ENCODE assay signal across 9 mouse cellular contexts in genomic region chr4:140631276-140631849, GRCm38 (mm10). TPM values are rescaled to one million over a fixed set of nuclear protein-coding genes. Genes with fewer than 3 reads are reported as not detected.
DNase-seq lines count a peak whose midpoint lies in the region; ATAC-seq and TF ChIP-seq lines count a peak whose summit lies in the region.
"Had no signal": no experiment of that assay in that cellular context is flagged by ENCODE, and none has a peak within 500 bp of the region (broad histone marks: within the 10 kb centered on the region; RNA-seq: fewer than 3 reads in every experiment).

No protein-coding gene starts in this region.

- no peaks in the 10 kb centered on the region for H3K27me3 ChIP-seq in lung, postnatal 0 days (replicated peaks; ENCODE audit: insufficient read depth, low read length)
- H3K27me3 ChIP-seq in neural tube, embryonic 15.5 days (replicated peaks) = no peaks in the 10 kb centered on the region

- peak; percentile 57 to 65 for DNase-seq in cerebellum, postnatal 25 days
- no peak for DNase-seq in cerebellum, adult 8-10 months
- no peak for DNase-seq in lung, postnatal 0 days (ENCODE audit: low spot score)
- no peak for DNase-seq in lung, postnatal 10 days
- peak; percentile 71 for DNase-seq in kidney, adult 11 months
- no peak for DNase-seq in left cerebral cortex, postnatal 25 days (ENCODE audit: low spot score in 2 of 2)
- no peak for DNase-seq in urinary bladder, postnatal 14 days (ENCODE audit: low spot score)

- 75% methylated on average over 6 of the region's 6 CpGs for whole genome bisulfite sequencing in lung, postnatal 0 days
- 87% methylated on average over 6 of the region's 6 CpGs for WGBS in neural tube, embryonic 15.5 days

- intact Hi-C loops in left cerebral cortex, postnatal 25 days (cut with DNase I) = no loop called here

- no peak overlapping the region for H3K4me3 ChIP-seq in lung, postnatal 0 days (ENCODE audit: low read depth, low read length)
- H3K4me3 ChIP-seq in neural tube, embryonic 15.5 days (replicated peaks) = no peak overlapping the region

- H3K9me3 ChIP-seq in lung, postnatal 0 days (ENCODE audit: low read length) = no peaks in the 10 kb centered on the region
- H3K9me3 ChIP-seq in neural tube, embryonic 15.5 days (replicated peaks) = no peaks in the 10 kb centered on the region

- H3K36me3 ChIP-seq in lung, postnatal 0 days (ENCODE audit: insufficient read depth, low read length) = no peaks in the 10 kb centered on the region
- no peaks in the 10 kb centered on the region; the same call in 1 of the 2 replicates for H3K36me3 ChIP-seq in neural tube, embryonic 15.5 days

- TF ChIP-seq CTCF in lung, postnatal 0 days (IDR thresholded peaks at IDR 0.05) = no peak

- H3K9ac ChIP-seq in lung, postnatal 0 days (replicated peaks; ENCODE audit: low read depth) = no peak overlapping the region
- H3K9ac ChIP-seq in neural tube, embryonic 15.5 days (replicated peaks) = no peak overlapping the region

- TF ChIP-seq EP300 in lung, postnatal 0 days (IDR thresholded peaks at IDR 0.05) = no peak

- H3K4me1 ChIP-seq in lung, postnatal 0 days (ENCODE audit: insufficient read depth, low read depth, low read length) = peaks cover 9% of the 10 kb centered on the region; the same call in 1 of the 2 replicates
- H3K4me1 ChIP-seq in neural tube, embryonic 15.5 days = peaks cover 30% of the 10 kb centered on the region

- ATAC-seq in lung, postnatal 0 days = no peak
- ATAC-seq in neural tube, embryonic 15.5 days (ENCODE audit: low FRiP score) = no peak
- ATAC-seq: CD4-positive, CD25-positive, alpha-beta regulatory T cell, adult 4 months had no signal

- H3K27ac ChIP-seq in lung, postnatal 0 days (ENCODE audit: low read length) = peak overlapping the region; percentile 75
- H3K27ac ChIP-seq in neural tube, embryonic 15.5 days (replicated peaks) = peak overlapping the region; percentile 28; the same call in 1 of the 2 replicates

- no peak overlapping the region for H3K4me2 ChIP-seq in lung, postnatal 0 days (replicated peaks; ENCODE audit: low read depth, low read length)
- H3K4me2 ChIP-seq in neural tube, embryonic 15.5 days = no peak overlapping the region

RNA-seq across cellular contexts. Expression of gene Arhgef10l, which starts 34.4 kb away (rescaled TPM):
- polyA plus RNA-seq in lung, postnatal 0 days (2015; fragmentation: Nextera tagmentation; extraction: Ambion mirVana) = 9.3 and 9.5 TPM in 2 replicates
- polyA plus RNA-seq in neural tube, embryonic 15.5 days (2015; fragmentation: Nextera tagmentation; extraction: Ambion mirVana) = 23.6 and 26.4 TPM in 2 replicates
- total RNA-seq in left cerebral cortex, postnatal 25 days (2021) = 10 to 100 TPM; 53.2 to 57.9 TPM

Comparison
In these comparisons a context has a peak if more than half of its experiments do, and no peak if none do; other contexts are left out.
1. DNase-seq: peak in cerebellum, postnatal 25 days (2 of 2) and kidney, adult 11 months (single experiment); none in cerebellum, adult 8-10 months (single experiment), lung, postnatal 0 days (single experiment), lung, postnatal 10 days (single experiment), left cerebral cortex, postnatal 25 days (0 of 2) and urinary bladder, postnatal 14 days (single experiment).